In genomic region chrX:47880052-47880451, GRCm38 (mm10) we compare ENCODE assay signal across 10 mouse cellular contexts. TPM values are rescaled to one million over a fixed set of nuclear protein-coding genes. Genes with fewer than 3 reads are reported as not detected.
DNase-seq lines count a peak whose midpoint lies in the region; ATAC-seq and TF ChIP-seq lines count a peak whose summit lies in the region.
"Had no signal": no experiment of that assay in that cellular context is flagged by ENCODE, and none has a peak within 500 bp of the region (broad histone marks: within the 10 kb centered on the region; RNA-seq: fewer than 3 reads in every experiment).

No protein-coding gene starts in this region.

- 30% methylated on average over 2 of the region's 2 CpGs for WGBS in intestine, embryonic 15.5 days
- WGBS in intestine, postnatal 0 days: 17% methylated on average over 2 of the region's 2 CpGs
- 45% methylated on average over 2 of the region's 2 CpGs for WGBS in kidney, embryonic 15.5 days

- H3K9ac ChIP-seq in intestine, embryonic 15.5 days: no peak overlapping the region
- no peak overlapping the region for H3K9ac ChIP-seq in intestine, postnatal 0 days (ENCODE audit: low read depth, low read length)
- H3K9ac ChIP-seq in kidney, embryonic 15.5 days: no peak overlapping the region
- H3K9ac ChIP-seq: limb, embryonic 15.5 days; neural tube, embryonic 13.5 days had no signal

- no peak overlapping the region for H3K27ac ChIP-seq in intestine, embryonic 15.5 days
- H3K27ac ChIP-seq in intestine, postnatal 0 days (ENCODE audit: low read depth, low read length): no peak overlapping the region
- H3K27ac ChIP-seq in kidney, embryonic 15.5 days: peak overlapping the region; percentile 22; the same call in 1 of the 2 replicates
- H3K27ac ChIP-seq: limb, embryonic 15.5 days; neural tube, embryonic 13.5 days had no signal

- H3K9me3 ChIP-seq in intestine, embryonic 15.5 days: no peaks in the 10 kb centered on the region
- no peaks in the 10 kb centered on the region for H3K9me3 ChIP-seq in intestine, postnatal 0 days (ENCODE audit: control insufficient read depth)
- no peaks in the 10 kb centered on the region for H3K9me3 ChIP-seq in kidney, embryonic 15.5 days (replicated peaks)
- H3K9me3 ChIP-seq: limb, embryonic 15.5 days; neural tube, embryonic 13.5 days had no signal

- no peaks in the 10 kb centered on the region for H3K27me3 ChIP-seq in intestine, embryonic 15.5 days (replicated peaks)
- no peaks in the 10 kb centered on the region for H3K27me3 ChIP-seq in intestine, postnatal 0 days (replicated peaks; ENCODE audit: control insufficient read depth, insufficient read depth, low read length)
- no peaks in the 10 kb centered on the region for H3K27me3 ChIP-seq in kidney, embryonic 15.5 days
- H3K27me3 ChIP-seq: limb, embryonic 15.5 days; neural tube, embryonic 13.5 days had no signal

- DNase-seq in urinary bladder, postnatal 4 days (ENCODE audit: low spot score in 2 of 2): peak; percentile 20 to 75
- DNase-seq in urinary bladder, adult 18-20 months (ENCODE audit: low spot score in 2 of 2): no peak

- no peaks in the 10 kb centered on the region for H3K36me3 ChIP-seq in intestine, embryonic 15.5 days
- H3K36me3 ChIP-seq in intestine, postnatal 0 days (ENCODE audit: control insufficient read depth, insufficient read depth): no peaks in the 10 kb centered on the region
- H3K36me3 ChIP-seq in kidney, embryonic 15.5 days: no peaks in the 10 kb centered on the region
- H3K36me3 ChIP-seq: limb, embryonic 15.5 days had no signal

- no peak overlapping the region for H3K4me3 ChIP-seq in intestine, embryonic 15.5 days (replicated peaks)
- H3K4me3 ChIP-seq in intestine, postnatal 0 days (ENCODE audit: low read depth, low read length): no peak overlapping the region
- H3K4me3 ChIP-seq in kidney, embryonic 15.5 days (replicated peaks): no peak overlapping the region
- H3K4me3 ChIP-seq: limb, embryonic 15.5 days; neural tube, embryonic 13.5 days had no signal

- H3K4me2 ChIP-seq in intestine, embryonic 15.5 days (replicated peaks): no peak overlapping the region
- H3K4me2 ChIP-seq in intestine, postnatal 0 days (replicated peaks; ENCODE audit: low read depth): no peak overlapping the region
- no peak overlapping the region for H3K4me2 ChIP-seq in kidney, embryonic 15.5 days
- H3K4me2 ChIP-seq: limb, embryonic 15.5 days; neural tube, embryonic 13.5 days had no signal

- peak; percentile 49; the same call in 1 of the 2 replicates for ATAC-seq in intestine, embryonic 15.5 days
- no peak for ATAC-seq in intestine, postnatal 0 days
- ATAC-seq in kidney, embryonic 15.5 days (replicated peaks; ENCODE audit: low FRiP score): no peak; the same call in 1 of the 2 replicates
- no peak for ATAC-seq in activated CD4-positive, CD25-positive, alpha-beta regulatory T cell, adult 4 months
- ATAC-seq in cerebellum, adult (ENCODE audit: insufficient number of reproducible peaks, low FRiP score, low TSS enrichment): no peak
- no peak for ATAC-seq in erythroid progenitor cell, adult 5-6 weeks (replicated peaks; ENCODE audit: low FRiP score, poor library complexity, severe bottlenecking)

- no peaks in the 10 kb centered on the region for H3K4me1 ChIP-seq in intestine, embryonic 15.5 days (replicated peaks)
- H3K4me1 ChIP-seq in intestine, postnatal 0 days (replicated peaks; ENCODE audit: control insufficient read depth, insufficient read depth, low read length): no peaks in the 10 kb centered on the region
- H3K4me1 ChIP-seq in kidney, embryonic 15.5 days: no peaks in the 10 kb centered on the region
- H3K4me1 ChIP-seq: limb, embryonic 15.5 days; neural tube, embryonic 13.5 days had no signal

- no peak for TF ChIP-seq CTCF in intestine, postnatal 0 days (IDR thresholded peaks at IDR 0.05; ENCODE audit: low read depth)

RNA-seq across cellular contexts. Expression of gene Smarca1, which starts 12.7 kb away (rescaled TPM):
- polyA plus RNA-seq in intestine, embryonic 15.5 days (2015; fragmentation: Nextera tagmentation; extraction: Ambion mirVana): 26.1 and 32.5 TPM in 2 replicates
- polyA plus RNA-seq in intestine, postnatal 0 days (2015; fragmentation: Nextera tagmentation; extraction: Ambion mirVana): 7.5 and 8.9 TPM in 2 replicates
- 24.9 and 26.7 TPM in 2 replicates for polyA plus RNA-seq in kidney, embryonic 15.5 days (2015; fragmentation: Nextera tagmentation; extraction: Ambion mirVana)
- polyA plus RNA-seq in activated CD4-positive, CD25-positive, alpha-beta regulatory T cell, adult 4 months (2017; shearing (Covaris generic)): not detected
- not detected in 2 replicates for total RNA-seq in erythroid progenitor cell, adult 5-6 weeks (2015; ENCODE audit: low replicate concordance)
- not detected in 2 replicates for total RNA-seq in erythroid progenitor cell, adult 5-6 weeks (2017; ENCODE audit: low replicate concordance)

RNA-seq across cellular contexts. Expression of gene Ocrl, which starts 32.1 kb away (rescaled TPM):
- polyA plus RNA-seq in intestine, embryonic 15.5 days (2015; fragmentation: Nextera tagmentation; extraction: Ambion mirVana): 15.7 and 16.9 TPM in 2 replicates
- polyA plus RNA-seq in intestine, postnatal 0 days (2015; fragmentation: Nextera tagmentation; extraction: Ambion mirVana): 7.6 and 8.4 TPM in 2 replicates
- 18.6 and 21.2 TPM in 2 replicates for polyA plus RNA-seq in kidney, embryonic 15.5 days (2015; fragmentation: Nextera tagmentation; extraction: Ambion mirVana)
- polyA plus RNA-seq in activated CD4-positive, CD25-positive, alpha-beta regulatory T cell, adult 4 months (2017; shearing (Covaris generic)): 1 to 10 TPM; 4.8 to 5.5 TPM
- 14.3 and 20.2 TPM in 2 replicates for total RNA-seq in erythroid progenitor cell, adult 5-6 weeks (2015; ENCODE audit: low replicate concordance)
- 0.76 and 2.1 TPM in 2 replicates for total RNA-seq in erythroid progenitor cell, adult 5-6 weeks (2017; ENCODE audit: low replicate concordance)

Comparison
In these comparisons a context has a peak if more than half of its experiments do, and no peak if none do; other contexts are left out.
1. DNase-seq: peak in urinary bladder, postnatal 4 days (2 of 2); none in urinary bladder, adult 18-20 months (0 of 2).